Mouse (Mus musculus): ENCODE data around the gene Slc22a18. TPM values are rescaled to one million over a fixed set of nuclear protein-coding genes. Genes with fewer than 3 reads are reported as not detected.
A peak's percentile ranks its signal among the peaks of the same experiment; 100 is the strongest.

The Slc22a18 gene
- polyA plus RNA-seq, 1 experiment from 2014 or later, result 1.1 TPM

DNA sequence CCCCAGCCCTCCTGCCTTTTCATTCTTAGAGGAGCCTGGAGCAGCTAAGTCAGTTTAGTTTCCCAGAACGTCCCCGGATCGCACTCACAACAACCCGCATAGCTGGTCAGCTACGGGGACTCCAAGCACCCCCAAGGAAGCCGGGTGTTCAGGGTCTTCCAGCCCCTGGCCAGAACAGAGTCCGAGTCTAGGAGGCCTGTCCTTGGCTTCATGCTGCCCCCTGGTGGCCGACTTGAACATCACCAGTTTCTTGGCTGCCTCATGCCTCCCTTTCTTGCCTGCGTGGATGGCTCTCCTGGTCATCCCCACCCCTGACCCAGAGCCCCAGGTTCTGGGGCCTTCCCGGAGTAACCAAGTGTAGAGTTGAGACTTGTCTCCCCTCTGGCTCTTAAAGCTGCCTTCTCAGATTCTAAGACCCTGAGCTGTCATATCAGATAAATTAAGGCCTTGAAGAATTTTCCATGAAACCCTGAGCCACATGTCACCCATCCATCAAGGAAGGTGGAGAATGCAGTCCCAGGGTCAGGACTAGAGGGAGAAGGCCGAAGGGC is 9.6 kb upstream of the Slc22a18 start:
- Histone ChIP-seq H3K4me3 (ENCODE audit: control insufficient read depth in 1 of 2, insufficient read depth in 1 of 2, low read depth in 1 of 2, low read length in 2 of 2) (no peak overlapping the region), H3K9me3 (ENCODE audit: control insufficient read depth, low read length) (peaks cover 4% of the 10 kb centered on the region; the same call in 1 of the 2 replicates), H3K4me2 (ENCODE audit: low read length) (peak overlapping the region; percentile 26), H3K27ac (replicated peaks in 1 of 2; ENCODE audit: control insufficient read depth in 1 of 2, insufficient read depth in 1 of 2, low read depth in 2 of 2, low read length in 2 of 2) (0 out of 4 replicates have a peak overlapping the region, but pooled peaks of 1 of the 2 experiments have one; percentile 11), H3K9ac (ENCODE audit: low read length) (0 out of 2 replicates have a peak overlapping the region, but pooled peaks have one; percentile 60), H3K36me3 (ENCODE audit: control insufficient read depth, insufficient read depth, low read length) (no peaks in the 10 kb centered on the region), H3K4me1 (ENCODE audit: control insufficient read depth in 2 of 2, insufficient read depth in 2 of 2, low read length in 2 of 2) (peaks cover 15 to 27% of the 10 kb centered on the region in 2 experiments), H3K27me3 (ENCODE audit: control insufficient read depth, insufficient read depth, low read length) (no peaks in the 10 kb centered on the region)
- no peak for ATAC-seq (ENCODE audit: insufficient number of reproducible peaks, insufficient read depth, low FRiP score, low read depth)
- WGBS, result 21% methylated on average over 11 of the region's 11 CpGs

DNA sequence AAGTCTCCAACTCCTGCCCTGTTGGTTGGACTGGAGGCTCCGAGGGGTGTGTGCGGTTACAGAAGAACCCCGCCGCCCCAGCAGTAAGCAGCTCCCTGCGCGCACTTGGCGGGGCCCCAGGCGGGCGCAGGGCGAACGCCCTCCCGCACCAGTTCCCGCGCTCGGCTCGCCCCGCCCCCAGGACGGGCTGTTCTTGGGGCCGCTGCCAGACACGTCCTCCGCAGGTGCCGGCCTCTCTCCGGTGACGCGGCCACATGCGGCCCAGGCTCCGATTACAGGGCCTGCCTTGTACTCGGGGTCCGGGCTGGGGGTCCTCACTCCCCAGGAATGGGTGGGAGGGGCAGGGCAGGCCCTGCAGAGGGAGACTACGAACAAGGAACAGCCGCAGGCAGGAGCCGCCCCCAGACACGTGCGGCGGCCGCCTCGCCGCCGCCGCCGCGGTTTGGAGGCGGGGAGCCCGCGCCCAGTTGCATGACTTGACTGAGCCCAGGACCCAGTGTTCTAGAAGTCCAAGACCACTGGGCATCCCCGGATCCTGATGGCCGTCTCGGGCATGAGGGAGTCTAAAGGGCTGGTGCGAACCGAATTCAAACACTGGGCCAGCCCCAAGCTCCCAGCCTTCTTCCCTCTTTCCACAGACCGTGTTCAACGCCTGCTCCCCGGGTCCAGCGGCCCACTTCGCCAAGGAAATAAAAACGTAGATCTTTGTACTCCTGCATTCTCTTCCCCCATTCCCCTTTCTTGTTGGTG is 8.6 kb upstream of the Slc22a18 start:
- Histone ChIP-seq H3K9ac (ENCODE audit: low read length) (peak overlapping the region; percentile 60), H3K36me3 (ENCODE audit: control insufficient read depth, insufficient read depth, low read length) (no peaks in the 10 kb centered on the region), H3K27me3 (ENCODE audit: control insufficient read depth, insufficient read depth, low read length) (no peaks in the 10 kb centered on the region), H3K9me3 (ENCODE audit: control insufficient read depth, low read length) (peaks cover 4% of the 10 kb centered on the region; the same call in 1 of the 2 replicates), H3K4me3 (ENCODE audit: control insufficient read depth in 1 of 2, insufficient read depth in 1 of 2, low read depth in 1 of 2, low read length in 2 of 2) (peak overlapping the region; percentile 36 to 37), H3K4me2 (ENCODE audit: low read length) (peak overlapping the region; percentile 74), H3K27ac (replicated peaks in 1 of 2; ENCODE audit: control insufficient read depth in 1 of 2, insufficient read depth in 1 of 2, low read depth in 2 of 2, low read length in 2 of 2) (peak overlapping the region in 1 of 2 experiments; percentile 10; a peak in 1 of 4 replicates), H3K4me1 (ENCODE audit: control insufficient read depth in 2 of 2, insufficient read depth in 2 of 2, low read length in 2 of 2) (peaks cover 20 to 27% of the 10 kb centered on the region in 2 experiments)
- no peak for ATAC-seq (ENCODE audit: insufficient number of reproducible peaks, insufficient read depth, low FRiP score, low read depth)
- WGBS, result 14% methylated on average over 54 of the region's 56 CpGs

DNA sequence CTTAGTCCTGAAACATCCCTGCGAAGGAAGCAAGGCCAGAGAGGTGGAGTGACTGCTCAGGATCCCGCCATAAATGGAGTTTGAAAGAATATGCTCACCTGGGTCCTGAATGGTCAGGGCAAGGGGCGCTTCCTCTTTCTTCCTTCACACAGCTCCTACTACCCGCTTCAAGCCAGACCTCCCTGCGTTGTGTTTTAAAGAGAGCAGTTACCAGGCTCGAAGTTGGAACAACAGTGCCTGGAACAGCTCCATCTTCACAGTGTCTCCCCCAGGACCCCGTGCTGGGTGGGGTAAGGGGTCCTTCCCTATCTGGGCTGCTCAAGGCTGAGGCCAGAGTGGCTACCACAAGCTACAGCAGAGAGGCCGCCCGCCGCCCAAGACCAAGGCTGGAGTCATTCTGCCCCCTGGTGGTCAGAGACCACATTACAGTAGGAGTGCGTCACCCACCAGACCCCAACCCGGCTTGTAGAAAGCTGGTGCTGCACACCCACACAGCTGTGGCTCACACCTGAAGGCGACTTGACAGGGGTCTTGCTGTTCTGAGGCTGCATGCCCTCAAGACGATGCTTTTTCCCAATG is 7.3 kb upstream of the Slc22a18 start:
- Histone ChIP-seq H3K4me1 (ENCODE audit: control insufficient read depth in 2 of 2, insufficient read depth in 2 of 2, low read length in 2 of 2) (peaks cover 20 to 27% of the 10 kb centered on the region in 2 experiments), H3K4me3 (ENCODE audit: control insufficient read depth in 1 of 2, insufficient read depth in 1 of 2, low read depth in 1 of 2, low read length in 2 of 2) (no peak overlapping the region), H3K4me2 (ENCODE audit: low read length) (no peak overlapping the region), H3K36me3 (ENCODE audit: control insufficient read depth, insufficient read depth, low read length) (no peaks in the 10 kb centered on the region), H3K9ac (ENCODE audit: low read length) (peak overlapping the region; percentile 22; the same call in 1 of the 2 replicates), H3K27me3 (ENCODE audit: control insufficient read depth, insufficient read depth, low read length) (no peaks in the 10 kb centered on the region), H3K9me3 (ENCODE audit: control insufficient read depth, low read length) (0 out of 2 replicates have a peak, but pooled peaks cover under 1% of the 10 kb centered on the region), H3K27ac (replicated peaks in 1 of 2; ENCODE audit: control insufficient read depth in 1 of 2, insufficient read depth in 1 of 2, low read depth in 2 of 2, low read length in 2 of 2) (no peak overlapping the region)
- 32% methylated on average over 14 of the region's 14 CpGs for WGBS
- no peak for ATAC-seq (ENCODE audit: insufficient number of reproducible peaks, insufficient read depth, low FRiP score, low read depth)

DNA sequence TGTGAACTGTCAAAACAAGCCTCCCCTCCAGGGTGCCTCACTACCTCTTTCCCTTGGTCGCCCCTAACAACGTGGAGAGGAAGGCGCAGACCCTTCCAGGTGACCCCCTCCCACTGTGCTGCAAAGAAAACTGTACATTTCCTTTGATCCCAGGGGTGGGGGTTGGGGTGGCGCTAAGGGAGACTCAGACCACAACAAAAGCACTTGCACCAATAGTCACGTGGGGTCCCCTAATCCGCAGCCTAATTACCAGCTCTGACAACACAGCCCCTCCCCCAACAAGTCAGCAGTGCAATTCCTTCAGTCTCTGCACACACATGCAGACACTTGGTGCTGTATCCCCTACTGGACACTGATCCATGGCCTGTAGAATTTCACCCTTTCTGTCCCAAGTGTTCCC is 5.8 kb upstream of the Slc22a18 start:
- Histone ChIP-seq H3K27me3 (ENCODE audit: control insufficient read depth, insufficient read depth, low read length) (no peaks in the 10 kb centered on the region), H3K9ac (ENCODE audit: low read length) (no peak overlapping the region), H3K4me1 (ENCODE audit: control insufficient read depth in 2 of 2, insufficient read depth in 2 of 2, low read length in 2 of 2) (peaks cover 18 to 19% of the 10 kb centered on the region in 2 experiments), H3K9me3 (ENCODE audit: control insufficient read depth, low read length) (no peaks in the 10 kb centered on the region), H3K27ac (replicated peaks in 1 of 2; ENCODE audit: control insufficient read depth in 1 of 2, insufficient read depth in 1 of 2, low read depth in 2 of 2, low read length in 2 of 2) (no peak overlapping the region), H3K36me3 (ENCODE audit: control insufficient read depth, insufficient read depth, low read length) (no peaks in the 10 kb centered on the region), H3K4me2 (ENCODE audit: low read length) (no peak overlapping the region), H3K4me3 (ENCODE audit: control insufficient read depth in 1 of 2, insufficient read depth in 1 of 2, low read depth in 1 of 2, low read length in 2 of 2) (no peak overlapping the region)
- ATAC-seq (ENCODE audit: insufficient number of reproducible peaks, insufficient read depth, low FRiP score, low read depth), result no peak
- WGBS, result 35% methylated on average over 6 of the region's 6 CpGs

DNA sequence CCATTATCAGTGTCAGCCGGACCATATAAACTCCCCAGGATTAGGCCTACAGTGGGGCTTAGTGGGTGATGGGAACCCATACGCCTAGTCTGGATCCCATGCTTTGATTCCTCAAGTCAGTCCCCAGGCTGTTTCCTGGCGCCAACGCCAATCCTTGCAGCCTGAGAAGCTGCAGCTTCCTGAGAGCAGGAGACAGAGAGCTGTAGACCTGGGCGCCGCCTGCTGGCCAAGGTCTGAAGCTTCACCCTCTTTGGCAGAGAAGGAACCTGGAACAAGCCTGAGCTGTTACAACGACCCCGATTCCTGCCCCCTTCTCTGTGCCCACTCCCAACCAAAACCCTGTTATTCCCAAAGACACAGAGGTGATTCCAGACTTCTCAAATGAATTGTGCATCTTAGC is 3.6 kb upstream of the Slc22a18 start:
- H3K27ac ChIP-seq (replicated peaks in 1 of 2; ENCODE audit: control insufficient read depth in 1 of 2, insufficient read depth in 1 of 2, low read depth in 2 of 2, low read length in 2 of 2), result no peak overlapping the region
- H3K4me1 ChIP-seq (ENCODE audit: control insufficient read depth in 2 of 2, insufficient read depth in 2 of 2, low read length in 2 of 2), result peaks cover 5 to 12% of the 10 kb centered on the region in 2 experiments; a peak in 3 of 4 replicates
- no peak overlapping the region for H3K9ac ChIP-seq (ENCODE audit: low read length)
- H3K4me3 ChIP-seq (ENCODE audit: control insufficient read depth in 1 of 2, insufficient read depth in 1 of 2, low read depth in 1 of 2, low read length in 2 of 2), result no peak overlapping the region
- ATAC-seq (ENCODE audit: insufficient number of reproducible peaks, insufficient read depth, low FRiP score, low read depth), result no peak
- no peaks in the 10 kb centered on the region for H3K27me3 ChIP-seq (ENCODE audit: control insufficient read depth, insufficient read depth, low read length)
- no peaks in the 10 kb centered on the region for H3K9me3 ChIP-seq (ENCODE audit: control insufficient read depth, low read length)
- no peak overlapping the region for H3K4me2 ChIP-seq (ENCODE audit: low read length)
- WGBS, result 10% methylated on average over 8 of the region's 8 CpGs
- no peaks in the 10 kb centered on the region for H3K36me3 ChIP-seq (ENCODE audit: control insufficient read depth, insufficient read depth, low read length)

DNA sequence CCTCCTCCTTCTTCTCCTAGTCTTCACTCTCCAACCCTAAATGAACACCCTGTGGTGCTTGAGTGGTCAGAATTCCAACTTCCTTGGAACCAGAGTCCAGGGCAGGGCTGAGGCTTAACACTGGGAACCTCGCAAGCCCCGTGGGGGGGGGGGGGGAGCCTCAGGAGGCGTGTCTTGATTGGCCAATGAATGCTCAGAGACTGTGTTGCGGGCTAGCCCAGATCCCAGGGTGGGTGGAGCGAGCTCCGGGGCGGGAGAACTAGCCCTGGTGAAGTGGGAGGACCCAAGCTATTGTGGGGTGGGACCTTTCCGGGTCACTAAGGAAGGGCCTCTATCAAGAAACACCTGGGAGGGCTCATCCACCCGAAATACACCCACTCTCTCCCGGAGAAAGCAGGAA is 1.3 kb downstream of the Slc22a18 start:
- Histone ChIP-seq H3K4me3 (ENCODE audit: control insufficient read depth in 1 of 2, insufficient read depth in 1 of 2, low read depth in 1 of 2, low read length in 2 of 2) (no peak overlapping the region), H3K36me3 (ENCODE audit: control insufficient read depth, insufficient read depth, low read length) (no peaks in the 10 kb centered on the region), H3K9ac (ENCODE audit: low read length) (no peak overlapping the region), H3K4me1 (ENCODE audit: control insufficient read depth in 2 of 2, insufficient read depth in 2 of 2, low read length in 2 of 2) (0 out of 4 replicates have a peak, but pooled peaks cover 0 to under 1% of the 10 kb centered on the region in 2 experiments), H3K27me3 (ENCODE audit: control insufficient read depth, insufficient read depth, low read length) (no peaks in the 10 kb centered on the region; the same call in 1 of the 2 replicates), H3K4me2 (ENCODE audit: low read length) (no peak overlapping the region), H3K27ac (replicated peaks in 1 of 2; ENCODE audit: control insufficient read depth in 1 of 2, insufficient read depth in 1 of 2, low read depth in 2 of 2, low read length in 2 of 2) (no peak overlapping the region), H3K9me3 (ENCODE audit: control insufficient read depth, low read length) (no peaks in the 10 kb centered on the region)
- 36% methylated on average over 10 of the region's 10 CpGs for WGBS
- no peak for ATAC-seq (ENCODE audit: insufficient number of reproducible peaks, insufficient read depth, low FRiP score, low read depth)

DNA sequence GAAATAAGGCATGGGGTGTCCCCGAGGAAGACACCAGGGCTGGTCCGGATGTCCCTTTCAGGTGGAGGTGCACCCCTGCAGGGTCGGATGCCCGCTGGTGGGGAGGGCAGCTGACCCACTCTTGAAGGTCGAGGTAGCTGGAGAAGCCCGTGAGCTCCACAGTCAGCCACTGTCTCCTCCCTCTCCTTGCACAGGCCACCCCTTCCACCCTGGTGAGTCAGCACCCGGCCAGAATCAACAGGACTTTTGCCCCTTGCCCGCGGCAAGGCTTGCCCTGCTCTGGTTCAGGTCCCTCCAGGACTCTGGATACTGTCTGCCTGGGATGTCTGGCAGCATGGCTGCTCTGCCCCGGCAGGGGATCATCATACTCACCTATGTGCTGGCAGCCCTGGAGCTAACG is 2.3 kb downstream of the Slc22a18 start:
- Histone ChIP-seq H3K27me3 (ENCODE audit: control insufficient read depth, insufficient read depth, low read length) (peaks cover 1% of the 10 kb centered on the region), H3K36me3 (ENCODE audit: control insufficient read depth, insufficient read depth, low read length) (no peaks in the 10 kb centered on the region), H3K9me3 (ENCODE audit: control insufficient read depth, low read length) (no peaks in the 10 kb centered on the region), H3K4me1 (ENCODE audit: control insufficient read depth in 2 of 2, insufficient read depth in 2 of 2, low read length in 2 of 2) (no peaks in the 10 kb centered on the region; a peak in 1 of 4 replicates), H3K9ac (ENCODE audit: low read length) (no peak overlapping the region), H3K27ac (replicated peaks in 1 of 2; ENCODE audit: control insufficient read depth in 1 of 2, insufficient read depth in 1 of 2, low read depth in 2 of 2, low read length in 2 of 2) (no peak overlapping the region), H3K4me2 (ENCODE audit: low read length) (no peak overlapping the region), H3K4me3 (ENCODE audit: control insufficient read depth in 1 of 2, insufficient read depth in 1 of 2, low read depth in 1 of 2, low read length in 2 of 2) (no peak overlapping the region)
- no peak for ATAC-seq (ENCODE audit: insufficient number of reproducible peaks, insufficient read depth, low FRiP score, low read depth)
- 61% methylated on average over 11 of the region's 11 CpGs for WGBS

Data from heart, embryonic 14.5 days (tissue).